ENCODE assay signal across 21 mouse cellular contexts in genomic region chr12:25393501-25393900, GRCm38 (mm10).
A peak's percentile ranks its signal among the peaks of the same experiment; 100 is the strongest.
DNase-seq lines count a peak whose midpoint lies in the region; TF ChIP-seq lines count a peak whose summit lies in the region.
"Had no signal": no experiment of that assay in that cellular context is flagged by ENCODE, and none has a peak within 500 bp of the region (broad histone marks: within the 10 kb centered on the region; RNA-seq: fewer than 3 reads in every experiment).

No protein-coding gene starts in this region.

- WGBS in bone marrow, adult 2 months: 79% methylated on average over 4 of the region's 4 CpGs

- no peak for TF ChIP-seq POLR2A in bone marrow, adult 2 months (IDR thresholded peaks at IDR 0.05; ENCODE audit: borderline replicate concordance, control insufficient read depth, low read depth, low read length)

- peaks cover 7% of the 10 kb centered on the region for H3K4me1 ChIP-seq in bone marrow, adult 2 months (ENCODE audit: control insufficient read depth, insufficient read depth, low read length)
- H3K4me1 ChIP-seq: embryonic facial prominence, embryonic 15.5 days; forebrain, embryonic 10.5 days; forebrain, embryonic 12.5 days had no signal

- no peak overlapping the region for H3K4me3 ChIP-seq in bone marrow, adult 2 months (replicated peaks; ENCODE audit: control insufficient read depth, low read depth, low read length)
- H3K4me3 ChIP-seq: embryonic facial prominence, embryonic 13.5 days; embryonic facial prominence, embryonic 15.5 days; erythroblast, embryonic 14.5 days; forebrain, embryonic 10.5 days; forebrain, embryonic 12.5 days had no signal

- TF ChIP-seq CTCF in bone marrow, adult 2 months (IDR thresholded peaks at IDR 0.05; ENCODE audit: control insufficient read depth, insufficient read depth, low read length): no peak

- DNase-seq in heart, adult 11 months: peak; percentile 83
- no peak for DNase-seq in heart, postnatal 14 days
- DNase-seq in kidney, adult 9 months: peak; percentile 75
- DNase-seq in kidney, adult 11 months: no peak
- DNase-seq: adrenal gland, adult 8-10 months; adrenal gland, postnatal 14 days; adrenal gland, postnatal 36 days; B cell, adult 2 months; cerebellum, adult 11 months; cerebellum, adult 18-20 months; cerebellum, adult 8-10 months; cerebellum, adult 9-11 months; cerebellum, postnatal 14 days; cerebellum, postnatal 36 days; embryo, embryonic 11 days had no signal

- intact Hi-C loops in heart, postnatal 14 days (cut with DNase I): no loop called here

- peak overlapping the region; percentile 66 for H3K27ac ChIP-seq in bone marrow, adult 2 months (ENCODE audit: control insufficient read depth, insufficient read depth, low read depth, low read length, poor library complexity)
- H3K27ac ChIP-seq: embryonic facial prominence, embryonic 13.5 days; embryonic facial prominence, embryonic 15.5 days; forebrain, embryonic 10.5 days; forebrain, embryonic 12.5 days had no signal

Comparison
In these comparisons a context has a peak if more than half of its experiments do, and no peak if none do; other contexts are left out.
1. DNase-seq: peak in heart, adult 11 months (single experiment) and kidney, adult 9 months (single experiment); none in heart, postnatal 14 days (0 of 2) and kidney, adult 11 months (single experiment).